ENCODE assay signal across 12 mouse cellular contexts in the genomic region with DNA sequence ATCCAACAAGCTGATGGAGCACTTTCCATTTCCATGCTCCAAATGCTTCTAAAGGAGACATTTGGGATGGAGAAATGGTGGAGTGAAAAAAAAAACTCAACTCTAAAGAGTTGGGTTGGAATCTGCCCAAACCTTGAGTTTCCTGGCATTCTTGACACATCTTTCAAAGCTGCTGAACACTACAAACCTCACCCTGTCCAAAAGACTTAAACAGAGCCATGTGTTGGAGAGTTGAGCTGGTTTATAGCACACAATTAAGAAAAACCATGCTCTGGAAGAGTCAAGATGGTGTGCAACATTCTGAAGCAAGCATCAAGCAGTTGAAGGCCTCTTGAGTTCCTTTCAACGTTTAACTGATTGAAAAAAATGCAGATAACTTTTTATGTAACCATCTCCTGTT.
"Had no signal": no experiment of that assay in that cellular context is flagged by ENCODE, and none has a peak within 500 bp of the region (broad histone marks: within the 10 kb centered on the region; RNA-seq: fewer than 3 reads in every experiment).

No protein-coding gene starts in this region.

- DNase-seq: kidney, postnatal 25 days; liver; liver, embryonic 13.5 days; liver, postnatal 0 days; lung, postnatal 36 days; right cerebral cortex, postnatal 25 days; thymus, adult 18-20 months; thymus, postnatal 14 days had no signal

- H3K4me3 ChIP-seq: left cerebral cortex, adult 2 months; liver, embryonic 13.5 days; lung, embryonic 15.5 days; midbrain, embryonic 13.5 days had no signal

- H3K4me2 ChIP-seq: liver, embryonic 13.5 days; lung, embryonic 15.5 days; midbrain, embryonic 13.5 days had no signal

- ATAC-seq: liver, postnatal 0 days; midbrain, embryonic 13.5 days had no signal

- H3K4me1 ChIP-seq: liver, embryonic 13.5 days; lung, embryonic 15.5 days; midbrain, embryonic 13.5 days had no signal

- H3K36me3 ChIP-seq: liver, embryonic 13.5 days; lung, embryonic 15.5 days; midbrain, embryonic 13.5 days had no signal

- H3K27me3 ChIP-seq: liver, embryonic 13.5 days; lung, embryonic 15.5 days; midbrain, embryonic 13.5 days had no signal

- H3K9me3 ChIP-seq: liver, embryonic 13.5 days; lung, embryonic 15.5 days; midbrain, embryonic 13.5 days had no signal

- H3K9ac ChIP-seq: liver, embryonic 13.5 days; liver, postnatal 0 days; lung, embryonic 15.5 days; midbrain, embryonic 13.5 days had no signal

- H3K27ac ChIP-seq: left cerebral cortex, adult 2 months; liver, embryonic 13.5 days; lung, embryonic 15.5 days; midbrain, embryonic 13.5 days; stomach, postnatal 0 days had no signal
